ENCODE assay signal across 9 mouse cellular contexts in the genomic region with DNA sequence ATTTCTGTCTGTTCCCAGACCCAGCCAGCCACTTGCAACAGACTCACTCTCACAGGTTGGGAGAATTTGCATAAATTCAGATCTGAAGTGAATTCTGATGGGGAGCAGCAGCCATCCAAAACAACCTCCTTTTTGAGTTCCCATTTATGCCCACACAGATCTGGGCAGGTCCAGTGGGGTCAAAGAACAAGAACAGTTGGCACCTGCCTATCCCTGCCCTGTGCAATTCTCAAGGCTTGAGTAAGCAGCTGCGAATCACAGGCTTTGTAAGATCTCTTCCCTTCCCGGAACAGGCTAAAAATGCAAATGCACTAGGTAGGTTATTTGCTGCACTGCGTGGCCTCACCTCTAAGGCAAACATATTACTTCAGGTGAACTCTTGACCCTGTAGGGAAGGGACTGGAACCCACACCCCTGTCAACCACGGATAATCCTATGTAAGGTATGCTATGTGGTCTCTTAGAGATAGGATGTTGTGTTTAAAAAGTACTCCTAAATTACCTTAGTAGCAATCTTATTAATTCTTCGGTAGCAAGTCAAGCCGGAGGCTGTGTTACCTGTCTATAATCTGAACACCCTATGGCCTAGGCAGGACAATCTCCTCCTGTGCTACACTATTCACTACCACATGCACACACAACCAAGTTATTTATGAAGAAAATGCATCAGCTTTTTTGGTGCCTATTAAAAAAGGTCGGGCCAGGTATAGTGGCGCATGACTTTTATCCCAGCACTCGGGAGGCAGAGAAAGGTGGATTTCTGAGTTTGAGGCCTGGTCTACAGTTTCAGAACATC. TPM values are rescaled to one million over a fixed set of nuclear protein-coding genes. Genes with fewer than 3 reads are reported as not detected.
DNase-seq lines count a peak whose midpoint lies in the region; ATAC-seq lines count a peak whose summit lies in the region.
"Had no signal": no experiment of that assay in that cellular context is flagged by ENCODE, and none has a peak within 500 bp of the region (broad histone marks: within the 10 kb centered on the region; RNA-seq: fewer than 3 reads in every experiment).

No protein-coding gene starts in this region.

- peaks cover 26% of the 10 kb centered on the region for H3K4me1 ChIP-seq in embryonic facial prominence, embryonic 15.5 days
- peaks cover 95% of the 10 kb centered on the region for H3K4me1 ChIP-seq in liver, embryonic 13.5 days (replicated peaks)
- no peaks in the 10 kb centered on the region for H3K4me1 ChIP-seq in forebrain, embryonic 11.5 days (replicated peaks; ENCODE audit: control insufficient read depth, insufficient read depth, low read length)
- H3K4me1 ChIP-seq: neural tube, embryonic 12.5 days had no signal

- ATAC-seq in embryonic facial prominence, embryonic 15.5 days (ENCODE audit: insufficient number of reproducible peaks, low FRiP score, low TSS enrichment, low read depth), result no peak
- ATAC-seq in liver, embryonic 13.5 days (ENCODE audit: low read depth), result peak; percentile 35
- no peak for ATAC-seq in forebrain, embryonic 11.5 days (replicated peaks; ENCODE audit: low FRiP score)

- no peaks in the 10 kb centered on the region for H3K9me3 ChIP-seq in embryonic facial prominence, embryonic 15.5 days (replicated peaks)
- H3K9me3 ChIP-seq in liver, embryonic 13.5 days (replicated peaks), result no peaks in the 10 kb centered on the region
- no peaks in the 10 kb centered on the region for H3K9me3 ChIP-seq in forebrain, embryonic 11.5 days (ENCODE audit: control insufficient read depth, low read length)
- H3K9me3 ChIP-seq: neural tube, embryonic 12.5 days had no signal

- WGBS in embryonic facial prominence, embryonic 15.5 days, result 73% methylated on average over 9 of the region's 9 CpGs
- 74% methylated on average over 9 of the region's 9 CpGs for WGBS in liver, embryonic 13.5 days (ENCODE audit: insufficient replicate concordance)
- 89% methylated on average over 9 of the region's 9 CpGs for WGBS in forebrain, embryonic 11.5 days

- no peak overlapping the region for H3K9ac ChIP-seq in embryonic facial prominence, embryonic 15.5 days
- peak overlapping the region; percentile 70 for H3K9ac ChIP-seq in liver, embryonic 13.5 days
- H3K9ac ChIP-seq in forebrain, embryonic 11.5 days (ENCODE audit: low read length), result no peak overlapping the region
- H3K9ac ChIP-seq: neural tube, embryonic 12.5 days had no signal

- peak overlapping the region; percentile 18; the same call in 1 of the 2 replicates for H3K27ac ChIP-seq in embryonic facial prominence, embryonic 15.5 days (replicated peaks)
- peak overlapping the region; percentile 83 for H3K27ac ChIP-seq in liver, embryonic 13.5 days
- no peak overlapping the region for H3K27ac ChIP-seq in forebrain, embryonic 11.5 days (ENCODE audit: low read depth, low read length)
- H3K27ac ChIP-seq: neural tube, embryonic 12.5 days had no signal

- no peaks in the 10 kb centered on the region for H3K27me3 ChIP-seq in embryonic facial prominence, embryonic 15.5 days
- no peaks in the 10 kb centered on the region for H3K27me3 ChIP-seq in liver, embryonic 13.5 days
- no peaks in the 10 kb centered on the region for H3K27me3 ChIP-seq in forebrain, embryonic 11.5 days (ENCODE audit: control insufficient read depth, insufficient read depth, low read length)
- H3K27me3 ChIP-seq: neural tube, embryonic 12.5 days had no signal

- no peak overlapping the region for H3K4me2 ChIP-seq in embryonic facial prominence, embryonic 15.5 days (replicated peaks)
- peak overlapping the region; percentile 75 for H3K4me2 ChIP-seq in liver, embryonic 13.5 days
- H3K4me2 ChIP-seq in forebrain, embryonic 11.5 days (ENCODE audit: low read depth, low read length, severe bottlenecking), result no peak overlapping the region
- H3K4me2 ChIP-seq: neural tube, embryonic 12.5 days had no signal

- H3K4me3 ChIP-seq in embryonic facial prominence, embryonic 15.5 days (replicated peaks), result no peak overlapping the region
- H3K4me3 ChIP-seq in liver, embryonic 13.5 days (replicated peaks), result peak overlapping the region; percentile 56
- no peak overlapping the region for H3K4me3 ChIP-seq in forebrain, embryonic 11.5 days (ENCODE audit: low read depth, low read length)
- H3K4me3 ChIP-seq: neural tube, embryonic 12.5 days had no signal

- peak; percentile 63 for DNase-seq in urinary bladder, postnatal 14 days (ENCODE audit: low spot score)
- no peak for DNase-seq in urinary bladder, postnatal 4 days (ENCODE audit: low spot score in 2 of 2)
- no peak for DNase-seq in liver, embryonic 13.5 days
- DNase-seq in yolk sac, embryonic 10.5 days (ENCODE audit: low spot score), result peak; percentile 77
- no peak for DNase-seq in ovary, postnatal 10 days (ENCODE audit: low spot score)
- no peak for DNase-seq in spleen, adult 12 weeks (ENCODE audit: low spot score)
- no peak for DNase-seq in forebrain, embryonic 11.5 days (ENCODE audit: low spot score)

- no peaks in the 10 kb centered on the region for H3K36me3 ChIP-seq in embryonic facial prominence, embryonic 15.5 days
- peaks cover 13% of the 10 kb centered on the region; the same call in 1 of the 2 replicates for H3K36me3 ChIP-seq in liver, embryonic 13.5 days
- H3K36me3 ChIP-seq in forebrain, embryonic 11.5 days (ENCODE audit: control insufficient read depth, insufficient read depth, low read length), result no peaks in the 10 kb centered on the region
- H3K36me3 ChIP-seq: neural tube, embryonic 12.5 days had no signal

RNA-seq across cellular contexts. Expression of gene Tubd1, which starts 35.7 kb away (rescaled TPM):
- polyA plus RNA-seq in embryonic facial prominence, embryonic 15.5 days (2015; fragmentation: Nextera tagmentation; extraction: Ambion mirVana), result 10.0 and 11.3 TPM in 2 replicates
- 13.2 and 13.6 TPM in 2 replicates for polyA plus RNA-seq in liver, embryonic 13.5 days (2015; fragmentation: Nextera tagmentation; extraction: Ambion mirVana)
- 13.9 TPM in 2 replicates for polyA plus RNA-seq in forebrain, embryonic 11.5 days (2014; fragmentation: Nextera tagmentation; extraction: Ambion mirVana)

RNA-seq across cellular contexts. Expression of gene Rps6kb1, which starts 35.9 kb away (rescaled TPM):
- polyA plus RNA-seq in embryonic facial prominence, embryonic 15.5 days (2015; fragmentation: Nextera tagmentation; extraction: Ambion mirVana), result 70.6 and 70.8 TPM in 2 replicates
- 30.5 and 34.4 TPM in 2 replicates for polyA plus RNA-seq in liver, embryonic 13.5 days (2015; fragmentation: Nextera tagmentation; extraction: Ambion mirVana)
- polyA plus RNA-seq in forebrain, embryonic 11.5 days (2014; fragmentation: Nextera tagmentation; extraction: Ambion mirVana), result 62.2 and 66.4 TPM in 2 replicates

Comparison
In these comparisons a context has a peak if more than half of its experiments do, and no peak if none do; other contexts are left out.
1. DNase-seq: peak in urinary bladder, postnatal 14 days (single experiment) and yolk sac, embryonic 10.5 days (single experiment); none in urinary bladder, postnatal 4 days (0 of 2), liver, embryonic 13.5 days (single experiment), ovary, postnatal 10 days (single experiment), spleen, adult 12 weeks (single experiment) and forebrain, embryonic 11.5 days (single experiment).